Mouse (Mus musculus): Measurements from ENCODE around the gene Kif21b.

GRCm38 (mm10) chr1:136127856-136128255 is 3.3 kb upstream of the Kif21b start:
- no peak for TF ChIP-seq CTCF (IDR thresholded peaks at IDR 0.05)
- TF ChIP-seq EP300 (IDR thresholded peaks at IDR 0.05): no peak
